Mouse (Mus musculus) embryonic fibroblast, embryonic 13.5 days (primary cell): Measurements from ENCODE around the gene Zswim4. TPM values are rescaled to one million over a fixed set of nuclear protein-coding genes. Genes with fewer than 3 reads are reported as not detected.

Experiments used
- H3K27ac ChIP-seq: 2 replicates; pipeline ENCODE4 v1.5.1; 2012; ENCODE audit warnings: low read length, control low read depth, inconsistent platforms; ENCODE audit not compliant: insufficient read depth
- H3K4me1 ChIP-seq: 2 replicates; pipeline ENCODE4 v1.6.1; 2011; ENCODE audit warnings: low read length; ENCODE audit not compliant: control insufficient read depth, insufficient read depth
- H3K4me3 ChIP-seq: 2 replicates; pipeline ENCODE4 v1.5.1; 2011; ENCODE audit warnings: mild to moderate bottlenecking, control low read depth, low read length; ENCODE audit not compliant: insufficient read depth
- CTCF ChIP-seq: IDR thresholded peaks from 2 replicates; pipeline ENCODE4 v1.5.1; 2011; ENCODE audit warnings: mild to moderate bottlenecking, control low read depth, low read length, moderate library complexity, borderline replicate concordance; ENCODE audit not compliant: insufficient read depth
- POLR2A ChIP-seq: IDR thresholded peaks from 2 replicates; pipeline ENCODE4 v1.6.1; 2011; ENCODE audit warnings: low read depth, mild to moderate bottlenecking, control low read depth, low read length, moderate library complexity
- polyA plus RNA-seq: library from polyadenylated mRNA; stranded (reverse); fragments of >200 nt; gene quantifications from 2 replicates; pipeline ENCODE4 v1.2.4, GENCODE M21; 2011; ENCODE audit warnings: low read depth; ENCODE audit not compliant: missing spikeins, insufficient read length

Gene Zswim4
- polyA plus RNA-seq, 1 experiment, result 7.3 TPM

GRCm38 (mm10) chr8:84193566-84193965 lies 43.3 kb downstream of the Zswim4 start:
- TF ChIP-seq CTCF, result no peak
- TF ChIP-seq POLR2A, result no peak
- Histone ChIP-seq H3K4me1 (peaks cover 5% of the 10 kb centered on the region), H3K27ac (no peak overlapping the region), H3K4me3 (no peak overlapping the region)

- H3K4me1 ChIP-seq, result peaks cover 4% of the 10 kb centered on the region; the same call in 1 of the 2 replicates
- TF ChIP-seq CTCF, result no peak
- TF ChIP-seq POLR2A, result no peak
- H3K4me3 ChIP-seq, result no peak overlapping the region
- H3K27ac ChIP-seq, result no peak overlapping the region
Measured at GRCm38 (mm10) chr8:84193161-84193560, 43.7 kb downstream of the Zswim4 start.

- Histone ChIP-seq H3K27ac (peak overlapping the region; percentile 89), H3K4me3 (no peak overlapping the region)
- no peak for TF ChIP-seq POLR2A
- no peak for TF ChIP-seq CTCF
Measured at GRCm38 (mm10) chr8:84192555-84192954, 44.3 kb downstream of the Zswim4 start.

DNA sequence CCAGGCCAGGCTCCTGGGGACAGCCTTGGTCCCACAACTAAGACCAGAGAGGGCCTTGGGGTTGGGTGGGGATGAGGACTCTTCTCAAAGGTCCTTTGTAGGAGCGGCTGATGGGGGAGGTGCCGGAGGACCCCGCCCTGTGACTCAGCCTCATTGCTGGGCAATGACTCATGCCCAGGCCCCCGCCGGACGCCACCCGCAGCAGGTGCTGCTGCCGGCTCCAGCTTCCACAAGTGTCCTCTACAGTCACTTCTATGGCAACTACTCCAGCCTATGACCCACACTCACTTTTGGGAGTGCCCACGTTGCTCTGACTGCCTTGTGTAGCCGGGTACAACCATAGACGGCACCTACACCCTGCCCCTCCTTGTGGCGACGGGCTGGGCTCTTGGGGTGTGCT lies 44.8 kb downstream of the Zswim4 start:
- H3K4me1 ChIP-seq, result peaks cover 4% of the 10 kb centered on the region; the same call in 1 of the 2 replicates
- no peak; the same call in none of the 2 replicates for TF ChIP-seq POLR2A
- TF ChIP-seq CTCF, result no peak
- peak overlapping the region; percentile 89 for H3K27ac ChIP-seq
- no peak overlapping the region for H3K4me3 ChIP-seq

More at GRCm38 (mm10) chr8:84192555-84192954, 44.3 kb downstream of the Zswim4 start:
- peaks cover 4% of the 10 kb centered on the region; the same call in 1 of the 2 replicates for H3K4me1 ChIP-seq

- Histone ChIP-seq H3K4me1 (peaks cover 4% of the 10 kb centered on the region; the same call in 1 of the 2 replicates), H3K27ac (no peak overlapping the region; the same call in 1 of the 2 replicates), H3K4me3 (no peak overlapping the region)
- TF ChIP-seq CTCF (no peak), POLR2A (no peak)
Measured at GRCm38 (mm10) chr8:84190191-84190867, 46.5 kb downstream of the Zswim4 start.

DNA sequence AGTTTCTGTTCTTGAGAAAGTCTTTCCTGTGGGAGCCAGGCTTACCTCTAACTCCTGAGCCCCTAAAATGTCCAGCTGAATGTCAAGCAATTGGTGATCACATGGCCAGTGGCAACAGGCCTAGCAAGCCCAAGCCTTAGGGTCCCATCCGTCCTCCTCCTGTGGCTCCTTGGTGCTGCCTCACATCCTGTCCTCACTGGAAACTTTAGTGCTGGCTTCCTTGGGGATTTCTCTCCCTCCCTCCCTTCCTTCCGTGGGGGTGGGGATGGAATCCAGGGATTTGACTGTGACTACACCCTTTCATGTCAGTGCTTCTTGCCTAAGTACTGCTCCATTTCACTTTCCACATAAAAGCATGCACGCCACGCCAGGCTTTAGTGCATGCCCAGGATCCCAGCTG lies 47.3 kb downstream of the Zswim4 start:
- H3K27ac ChIP-seq, result peak overlapping the region; percentile 41; the same call in 1 of the 2 replicates
- no peak overlapping the region for H3K4me3 ChIP-seq
- H3K4me1 ChIP-seq, result peaks cover 4% of the 10 kb centered on the region; the same call in 1 of the 2 replicates
- no peak for TF ChIP-seq CTCF
- TF ChIP-seq POLR2A, result peak; percentile 44; the same call in 1 of the 2 replicates

DNA sequence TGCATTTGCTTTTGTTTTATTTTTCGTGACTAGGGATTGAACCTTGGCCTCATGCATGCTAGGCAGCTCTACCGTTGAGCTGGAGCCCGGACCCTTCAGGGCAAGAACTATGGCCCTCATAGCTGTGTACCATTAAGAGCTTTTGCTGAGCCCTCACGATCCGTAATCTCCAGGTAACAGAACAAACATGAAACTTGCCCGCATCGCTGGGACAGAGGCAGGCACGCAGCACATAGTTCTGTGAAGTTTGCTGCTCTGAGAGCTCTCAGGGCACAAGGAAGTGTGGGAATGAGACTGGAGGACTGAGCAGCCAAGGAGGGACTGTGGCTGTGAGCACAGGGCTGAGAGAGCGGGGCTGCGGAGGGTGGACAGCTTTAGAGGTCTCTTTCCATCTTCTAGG lies 48.2 kb downstream of the Zswim4 start:
- Histone ChIP-seq H3K27ac (no peak overlapping the region), H3K4me3 (no peak overlapping the region), H3K4me1 (peaks cover 4% of the 10 kb centered on the region; the same call in 1 of the 2 replicates)
- TF ChIP-seq CTCF (no peak), POLR2A (no peak)

DNA sequence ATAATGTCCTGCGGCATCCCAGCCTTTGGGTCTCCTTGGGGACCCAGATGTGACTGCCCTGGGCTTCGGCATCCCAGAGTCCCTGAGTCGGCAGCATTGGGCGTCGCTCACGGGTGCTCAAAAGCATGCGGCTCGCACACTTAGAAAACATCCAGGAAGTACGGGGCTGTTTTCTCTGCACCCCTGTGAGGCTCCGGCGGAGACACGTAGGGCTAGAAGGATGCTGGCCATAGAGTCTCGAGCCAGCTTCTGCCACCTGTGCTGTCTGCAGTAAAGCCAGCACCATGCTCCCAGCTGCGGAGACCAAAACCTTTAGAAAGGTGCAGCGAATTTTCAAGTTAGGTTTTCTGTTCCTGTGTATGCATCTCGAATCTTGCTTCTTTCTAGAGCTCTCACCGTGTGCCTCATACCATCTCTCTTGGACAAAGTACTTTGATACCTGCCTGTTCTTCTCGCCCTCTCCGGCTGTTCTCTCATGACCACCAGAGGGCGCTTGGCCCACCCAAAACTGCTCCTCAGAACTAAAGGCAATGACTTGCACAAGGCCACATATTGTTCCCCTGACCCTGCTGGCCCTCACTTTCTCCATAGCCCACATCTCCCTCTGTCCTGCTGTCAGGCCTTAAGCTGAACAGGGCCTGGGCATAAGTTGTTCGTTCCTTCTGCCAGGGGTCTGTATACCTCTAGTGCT lies 49.6 kb downstream of the Zswim4 start:
- TF ChIP-seq CTCF (peak; percentile 72), POLR2A (no peak)
- Histone ChIP-seq H3K4me1 (peaks cover 4% of the 10 kb centered on the region; the same call in 1 of the 2 replicates), H3K4me3 (peak overlapping the region; percentile 27), H3K27ac (peak overlapping the region; percentile 60)

DNA sequence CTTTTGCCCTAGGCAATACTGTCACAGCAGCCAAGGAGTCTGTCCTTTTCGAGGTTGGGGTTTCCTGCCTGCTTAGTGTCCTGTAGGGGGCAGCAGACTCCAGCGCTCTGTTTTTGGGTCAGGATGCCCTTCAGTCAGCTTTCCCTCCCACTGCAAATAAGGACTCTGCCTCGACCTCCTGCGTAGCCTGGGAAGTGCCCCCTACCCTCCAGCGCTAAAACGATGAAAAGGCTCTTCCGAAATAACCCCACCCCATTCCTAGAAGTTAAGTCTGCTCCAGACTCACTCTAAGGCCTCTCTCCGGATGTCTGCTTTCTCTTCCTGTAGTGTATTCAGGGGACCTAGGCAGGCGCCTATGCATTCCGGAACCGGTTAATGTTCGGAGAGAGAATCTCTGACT lies 50.3 kb downstream of the Zswim4 start:
- H3K27ac ChIP-seq, result peak overlapping the region; percentile 60
- TF ChIP-seq POLR2A (0 out of 2 replicates have a peak, but pooled peaks have one; percentile 13), CTCF (peak; percentile 79)
- H3K4me1 ChIP-seq, result peaks cover 3% of the 10 kb centered on the region; the same call in 1 of the 2 replicates
- H3K4me3 ChIP-seq, result peak overlapping the region; percentile 27
